Mouse (Mus musculus): ENCODE data around the gene Anks1b.

The Anks1b gene

DNA sequence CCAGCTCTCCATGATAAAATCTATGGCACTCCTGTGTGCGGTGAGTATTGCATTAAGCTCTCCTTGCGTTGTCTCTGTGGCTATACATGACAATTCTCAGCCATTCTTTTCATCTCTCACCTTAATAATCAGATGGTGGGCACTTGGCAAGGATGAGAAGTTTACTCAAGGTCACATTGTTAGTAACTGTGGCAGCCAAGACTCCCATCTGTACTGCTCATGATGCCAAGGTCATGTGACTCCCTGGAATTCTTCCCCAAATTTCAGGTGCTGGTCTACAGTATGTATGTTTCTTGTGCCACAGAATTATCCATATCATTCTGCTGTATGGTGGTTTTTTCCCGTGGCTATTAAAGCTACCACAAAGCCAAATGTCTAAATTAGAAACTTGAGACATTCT is 798.8 kb downstream of the Anks1b start:
- no peak for DNase-seq (ENCODE audit: low spot score in 2 of 2)

DNA sequence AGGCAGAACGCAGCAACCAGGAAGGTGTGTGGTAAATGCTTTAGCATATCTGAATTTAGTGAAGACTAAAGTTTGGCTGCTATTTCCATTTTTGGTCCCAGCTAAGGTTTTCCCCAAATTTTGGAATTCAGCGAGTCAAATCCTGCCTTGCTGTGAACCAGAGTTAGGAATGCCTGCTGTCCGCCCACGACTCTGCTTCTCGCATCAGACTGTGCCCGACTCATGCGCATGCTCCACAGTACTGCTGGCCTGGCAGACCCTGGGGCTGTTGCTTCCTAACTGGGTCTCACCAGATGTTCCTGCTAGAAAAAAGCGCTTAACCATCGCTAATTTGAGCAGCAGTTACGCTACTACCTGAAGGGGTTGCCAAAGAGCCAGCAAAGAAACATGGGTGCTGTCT is 801.1 kb downstream of the Anks1b start:
- DNase-seq (ENCODE audit: low spot score in 2 of 2): no peak

DNA sequence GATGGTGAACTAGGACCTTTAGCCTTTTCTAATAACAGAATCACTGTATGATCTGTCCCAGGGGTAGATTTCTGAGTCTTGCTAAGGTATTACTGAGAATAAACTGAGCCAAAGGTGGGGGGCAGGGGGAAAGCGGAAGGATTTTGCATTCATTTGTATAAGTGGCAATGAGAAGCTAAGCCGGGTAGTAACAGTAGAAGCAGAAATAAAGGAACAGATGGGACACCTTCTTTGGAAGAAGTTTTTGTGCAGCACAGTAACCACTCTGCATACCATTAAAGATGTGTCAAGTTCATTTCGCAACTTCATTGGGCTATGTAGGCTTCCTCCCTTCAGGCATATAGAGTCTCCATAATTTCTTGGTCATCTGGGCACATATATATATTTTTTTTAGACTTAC is 804.1 kb downstream of the Anks1b start:
- no peak for DNase-seq (ENCODE audit: low spot score in 2 of 2)

DNA sequence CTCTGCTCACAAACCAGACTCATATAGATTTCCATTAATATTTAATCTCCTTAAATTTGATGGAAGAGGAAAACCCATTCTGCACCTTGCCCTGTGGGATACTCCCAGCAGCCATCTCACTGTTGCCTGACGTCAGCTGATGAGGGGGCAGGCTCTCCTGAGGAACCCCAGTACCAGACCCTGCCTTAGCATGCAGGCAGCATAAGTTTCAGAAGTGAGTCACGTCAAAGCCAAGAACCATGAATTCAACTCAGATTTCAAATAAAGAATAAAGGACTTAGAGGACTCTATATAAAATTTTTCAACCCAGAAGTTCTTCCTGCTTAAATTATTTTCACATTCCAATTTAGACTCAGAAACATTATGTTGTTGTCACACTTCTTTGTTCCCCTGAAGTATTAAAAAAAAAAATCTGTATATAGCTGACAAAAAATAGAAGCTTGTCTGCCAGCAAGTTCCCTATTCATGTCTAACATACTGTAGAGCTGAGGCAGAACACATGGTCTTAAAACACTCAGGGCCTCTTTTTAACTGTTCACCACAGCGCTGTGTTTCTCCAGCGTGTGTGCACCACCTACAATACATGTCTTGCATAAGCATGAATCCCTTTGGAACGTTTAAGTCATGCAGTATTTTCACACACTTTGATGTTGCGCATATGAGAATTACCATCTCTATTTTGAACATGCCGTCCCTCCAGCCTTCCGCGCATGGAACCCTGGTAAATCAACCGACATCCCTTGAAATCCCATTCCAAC is 806.6 kb downstream of the Anks1b start:
- no peak for DNase-seq (ENCODE audit: low spot score in 2 of 2)

DNA sequence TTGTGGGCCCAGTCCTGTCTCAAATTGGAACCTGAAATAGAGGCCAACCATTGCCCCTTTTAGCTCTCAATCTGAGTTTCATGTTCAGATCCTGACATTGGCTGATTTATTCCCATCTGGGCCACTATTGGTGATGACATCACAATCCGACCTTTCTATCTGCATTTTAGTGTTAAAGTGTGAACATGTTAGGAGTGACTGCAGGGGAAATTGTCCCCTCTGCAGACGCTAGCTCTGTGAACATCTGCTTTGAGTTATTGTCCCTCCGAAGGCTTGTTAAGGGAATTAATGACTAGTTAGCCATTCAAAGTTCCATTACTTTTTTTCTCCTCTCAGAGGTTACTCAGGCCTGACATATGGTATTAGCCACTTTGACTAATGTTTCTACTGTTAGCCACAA is 810.5 kb downstream of the Anks1b start:
- DNase-seq (ENCODE audit: low spot score in 2 of 2): no peak

DNA sequence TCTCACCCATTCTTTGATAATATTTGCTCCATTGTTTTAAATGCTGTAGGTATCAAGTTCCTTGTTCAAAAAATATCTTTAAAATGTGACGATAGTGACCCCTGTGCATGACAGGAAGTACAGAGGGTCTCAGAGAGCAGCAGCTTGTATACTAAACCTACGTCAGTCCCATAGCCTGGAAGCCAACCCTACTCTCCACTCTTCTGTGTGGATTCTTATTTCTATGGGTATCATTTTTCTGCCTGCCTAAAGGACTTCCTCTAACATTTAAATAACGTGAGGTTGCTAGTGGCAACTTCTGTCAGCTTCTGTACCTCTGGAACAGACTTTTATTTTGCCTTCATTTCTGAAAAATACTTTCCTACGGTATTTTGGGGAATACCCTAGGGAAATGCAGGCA is 812.1 kb downstream of the Anks1b start:
- no peak for DNase-seq (ENCODE audit: low spot score in 2 of 2)

DNA sequence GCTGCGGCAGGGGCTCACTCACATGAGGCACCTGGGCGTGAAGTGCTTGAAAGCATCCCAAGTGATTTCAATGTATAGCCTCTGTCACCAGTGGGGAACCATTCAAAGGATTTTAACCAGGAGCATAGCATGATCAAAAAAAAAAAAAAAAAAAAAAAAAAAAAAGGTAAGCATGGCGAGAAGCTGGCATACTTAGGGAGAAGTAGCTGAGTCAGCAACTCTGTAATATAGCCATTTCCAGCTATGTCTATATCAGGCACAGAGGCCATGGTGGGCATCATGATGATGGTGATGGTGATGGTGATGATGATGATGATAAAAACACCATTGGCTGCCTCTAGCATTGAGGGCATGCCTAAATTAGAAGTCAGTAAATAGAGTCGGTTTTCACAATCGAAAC is 814.8 kb downstream of the Anks1b start:
- no peak for DNase-seq (ENCODE audit: low spot score in 2 of 2)

DNA sequence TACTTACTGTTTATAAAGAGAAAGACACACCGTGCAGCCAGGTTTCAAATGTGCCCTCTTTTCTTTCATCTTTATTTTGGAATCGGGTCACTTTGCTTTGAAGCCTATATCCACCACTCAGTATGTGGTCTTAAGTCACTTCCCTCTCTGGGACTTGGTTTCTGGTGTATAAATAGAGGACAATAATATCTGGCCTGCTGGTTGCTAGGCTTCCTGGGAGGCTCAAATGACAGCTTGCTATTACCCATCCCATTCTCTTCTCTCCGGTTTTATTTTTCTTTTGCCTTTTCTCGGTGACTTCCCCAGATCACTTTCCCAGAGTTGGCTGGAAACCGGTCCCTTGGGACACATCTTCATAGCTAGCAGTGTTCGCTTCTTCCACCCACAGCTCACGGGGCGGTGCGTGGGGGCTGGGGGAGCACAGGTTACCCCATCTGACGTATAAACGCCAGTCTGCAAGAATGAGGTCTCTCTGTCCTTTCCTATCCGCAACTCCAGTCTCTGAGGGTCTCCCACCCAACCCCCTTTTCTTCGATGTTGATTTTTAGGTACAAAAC is 815.5 kb downstream of the Anks1b start:
- no peak for DNase-seq (ENCODE audit: low spot score in 2 of 2)

DNA sequence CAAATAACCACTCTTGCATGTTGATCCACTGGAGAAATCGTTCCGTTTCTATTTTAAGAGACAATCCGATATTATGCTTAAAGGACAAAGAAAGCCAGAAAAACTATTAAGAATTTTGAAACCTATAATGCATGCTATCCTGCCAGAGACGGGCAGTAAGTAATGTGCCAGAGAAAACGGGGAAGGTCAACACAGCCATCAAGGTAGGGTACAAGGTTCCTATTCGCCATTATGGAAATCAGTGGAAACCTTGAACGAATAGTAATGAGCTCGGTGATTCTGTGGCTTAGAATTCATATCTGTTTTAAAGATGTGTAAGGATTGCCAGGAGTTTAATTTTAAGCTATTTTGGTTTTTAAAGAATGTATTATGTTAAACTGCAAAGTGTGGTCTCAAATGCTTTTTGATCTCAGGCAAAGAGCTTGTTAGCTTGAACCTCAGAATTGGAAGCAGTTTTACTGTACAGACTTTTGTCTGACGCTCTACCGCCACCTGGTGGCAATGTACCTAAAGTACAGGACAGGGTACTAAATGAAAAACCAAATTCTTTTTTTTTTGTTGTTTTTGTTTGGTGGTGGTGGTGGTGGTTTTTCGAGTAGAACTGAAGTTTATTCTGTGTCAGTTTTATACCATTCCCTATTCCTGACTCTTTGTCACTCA is 816.7 kb downstream of the Anks1b start:
- peak in 1 of 2 experiments; percentile 18 for DNase-seq (ENCODE audit: low spot score in 2 of 2)

DNA sequence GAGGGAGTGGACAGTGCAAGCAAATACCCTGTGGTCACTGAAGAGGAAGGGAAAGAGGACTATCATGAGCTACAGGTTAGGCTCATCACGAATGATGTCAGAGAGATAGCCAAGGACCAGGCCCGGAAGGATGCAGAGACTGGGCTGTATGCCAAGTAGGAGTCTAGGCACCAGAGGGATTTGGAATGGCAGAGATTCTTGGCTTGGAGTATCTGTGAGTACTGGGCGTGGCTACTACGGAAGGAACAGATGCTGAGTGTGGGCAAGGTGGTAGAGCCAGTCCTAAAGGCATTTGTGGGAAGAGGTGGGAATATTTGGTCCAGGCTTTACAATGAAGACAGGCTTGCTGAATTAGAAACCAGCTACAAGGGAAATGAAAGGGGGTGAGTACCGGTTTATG is 823.4 kb downstream of the Anks1b start:
- no peak for DNase-seq (ENCODE audit: low spot score in 2 of 2)

DNA sequence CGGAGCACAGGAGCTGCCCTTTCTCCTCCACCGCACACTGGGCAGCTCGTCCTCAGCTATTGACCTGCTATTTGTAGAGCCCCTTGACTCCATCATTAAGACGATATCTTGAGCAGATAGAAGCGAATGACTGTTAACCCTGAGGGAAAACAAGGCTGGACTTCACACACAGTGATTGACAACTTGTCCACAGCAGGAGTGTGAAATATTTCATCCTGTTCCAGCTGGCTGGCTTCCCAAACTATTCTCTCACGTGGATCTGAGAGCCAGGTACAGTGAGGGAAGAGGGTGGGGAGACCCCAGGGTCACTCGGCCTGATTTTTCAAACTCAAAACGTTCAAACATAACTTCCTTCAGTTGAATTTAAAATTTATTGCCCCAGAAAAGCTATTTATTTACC is 824.1 kb downstream of the Anks1b start:
- no peak for DNase-seq (ENCODE audit: low spot score in 2 of 2)

DNA sequence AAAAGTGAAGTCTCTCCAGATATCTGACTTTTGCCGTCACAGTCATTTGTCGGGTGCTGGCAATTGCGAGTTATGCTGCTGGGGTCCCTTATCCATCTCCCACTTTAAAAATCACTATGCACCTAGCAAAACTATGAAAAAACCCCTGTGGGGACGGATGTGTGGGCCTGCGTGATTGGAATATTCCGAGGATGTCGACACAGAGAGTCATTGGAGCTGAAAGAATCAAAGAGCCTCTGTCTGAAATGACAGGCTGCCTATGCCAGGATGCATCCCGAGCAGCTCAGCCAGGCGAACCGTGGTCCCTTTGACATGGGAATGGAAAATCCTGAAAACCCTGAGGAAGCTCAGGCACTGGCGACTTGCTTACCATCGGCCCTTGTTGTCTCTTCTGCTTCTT is 825.9 kb downstream of the Anks1b start:
- DNase-seq (ENCODE audit: low spot score in 2 of 2): no peak

DNA sequence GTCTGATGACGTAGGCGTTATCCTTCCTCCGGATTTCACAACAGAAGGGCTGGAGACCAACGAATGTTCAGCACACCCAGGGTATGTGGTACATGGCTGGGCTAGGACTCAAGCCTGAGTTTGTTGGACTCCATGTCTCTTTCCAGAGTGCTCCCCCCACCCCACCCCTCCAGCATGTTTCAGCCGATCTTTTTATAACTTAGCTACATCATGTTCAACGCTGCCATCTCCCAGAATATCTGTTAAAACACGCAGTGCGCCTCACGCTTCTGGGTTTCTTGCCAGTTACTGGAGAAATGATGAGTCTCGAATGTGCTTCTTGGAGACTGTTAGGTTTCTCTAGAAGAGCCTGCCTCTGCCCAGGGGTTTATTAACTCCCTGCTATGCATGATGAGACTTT is 831.3 kb downstream of the Anks1b start:
- DNase-seq (ENCODE audit: low spot score in 2 of 2): peak in 1 of 2 experiments; percentile 4

DNA sequence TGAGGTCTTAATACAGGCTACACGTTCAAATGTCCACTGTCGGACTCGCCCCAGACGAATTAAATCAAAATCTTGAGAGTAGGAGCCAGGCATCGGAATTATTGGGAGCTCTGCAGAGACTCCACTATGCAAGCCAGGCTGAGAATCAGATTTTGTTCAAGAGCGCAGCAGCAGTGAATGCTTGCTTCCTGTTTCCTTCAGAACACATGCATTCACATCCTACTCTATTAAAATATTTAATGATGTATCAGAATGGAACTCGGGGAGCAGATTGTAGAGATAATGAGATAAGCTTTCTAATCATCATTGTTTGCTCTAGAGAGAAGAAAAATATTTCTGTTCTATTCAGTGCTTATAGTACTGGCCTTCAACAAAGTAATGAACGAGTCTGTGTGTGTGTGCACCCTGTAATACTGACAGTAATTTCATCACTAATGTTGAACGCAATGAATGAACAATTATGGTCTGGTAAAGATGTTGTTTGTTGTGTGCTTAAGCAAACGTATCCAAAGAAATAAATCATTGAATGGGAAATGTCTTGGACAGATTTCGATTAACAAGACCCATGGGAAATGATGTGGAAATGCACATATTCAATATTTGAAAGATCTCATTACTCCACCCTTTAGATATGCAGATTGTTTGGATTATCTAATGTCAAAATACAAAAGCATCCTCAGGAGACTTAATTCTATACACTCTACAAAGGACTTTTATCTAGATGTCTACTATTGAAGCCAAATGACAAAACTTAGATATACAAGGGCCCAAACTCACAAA is 835.7 kb downstream of the Anks1b start:
- DNase-seq (ENCODE audit: low spot score in 2 of 2): no peak

DNA sequence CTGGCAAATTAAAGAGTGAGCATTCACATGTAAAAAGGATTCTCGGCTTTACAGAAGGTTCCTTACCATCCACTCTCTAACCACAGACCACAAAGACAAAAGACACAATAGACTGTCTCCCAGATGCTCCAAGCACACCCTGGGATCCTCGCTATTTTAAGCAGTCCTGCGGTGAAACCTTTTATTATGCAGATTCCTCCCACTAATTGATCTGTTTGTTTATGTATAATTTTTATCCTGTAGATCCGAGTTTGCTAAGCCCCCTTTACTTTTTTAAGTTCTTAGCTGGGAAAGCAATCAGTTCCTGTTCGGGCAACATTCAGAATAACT is 836.3 kb downstream of the Anks1b start:
- no peak for DNase-seq (ENCODE audit: low spot score in 2 of 2)

DNA sequence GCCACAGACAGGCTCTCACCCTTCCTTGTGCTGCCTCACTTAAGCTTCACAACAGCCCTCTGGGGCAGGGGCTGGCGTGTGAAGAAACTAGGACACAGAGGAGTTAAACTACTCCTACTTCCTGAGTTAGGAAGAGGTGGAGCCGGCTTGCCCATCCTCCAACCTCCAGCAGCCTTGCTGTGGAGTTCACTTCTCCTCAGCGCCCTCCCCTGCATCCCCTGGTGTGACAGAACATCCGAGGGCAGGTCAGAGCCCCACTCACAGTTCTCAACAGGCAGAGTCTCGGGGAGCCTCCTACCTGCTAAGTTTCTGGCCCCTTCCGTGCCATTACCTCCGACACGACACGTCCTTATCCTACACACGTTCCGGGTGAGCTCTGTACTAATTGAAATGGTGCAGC is 844.7 kb downstream of the Anks1b start:
- no peak for DNase-seq (ENCODE audit: low spot score in 2 of 2)

DNA sequence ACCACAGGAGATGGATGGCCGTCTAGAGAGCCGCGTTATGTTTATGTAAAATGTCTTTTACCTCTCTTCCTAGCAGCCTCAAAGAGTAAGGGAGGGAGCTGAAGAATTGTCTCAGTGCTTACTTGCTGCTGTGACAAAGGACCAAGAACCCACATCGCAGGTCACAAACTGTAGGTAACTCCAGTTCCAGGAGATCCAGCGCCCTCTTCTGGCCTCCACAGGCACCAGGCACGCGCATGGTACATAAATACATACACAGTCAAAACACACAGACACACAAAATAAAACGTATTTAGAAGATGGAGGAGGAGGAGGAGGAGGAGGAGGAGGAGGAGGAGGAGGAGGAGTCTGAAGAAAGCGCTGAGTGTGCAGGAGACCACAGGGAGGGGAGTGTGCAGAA is 845.4 kb downstream of the Anks1b start:
- no peak for DNase-seq (ENCODE audit: low spot score in 2 of 2)

DNA sequence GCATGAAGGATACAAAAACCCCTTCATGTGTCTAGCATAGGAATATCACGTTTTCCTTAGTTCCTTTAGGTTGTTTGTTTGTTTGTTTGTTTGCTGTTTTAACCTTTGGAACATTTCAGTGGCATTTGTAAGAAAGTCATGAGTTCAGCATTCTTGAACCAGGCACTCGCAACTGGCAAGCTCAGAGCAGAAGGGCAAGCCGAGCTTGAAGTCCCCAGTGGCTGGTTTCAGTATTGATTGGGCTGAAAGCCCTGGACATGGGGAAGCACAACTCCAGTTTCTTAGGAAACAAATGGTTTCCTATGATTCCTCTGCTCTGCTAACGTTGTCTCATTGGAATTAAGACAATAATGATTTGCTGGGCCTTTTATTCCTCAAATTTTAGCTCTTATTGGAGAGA is 846.7 kb downstream of the Anks1b start:
- no peak for DNase-seq (ENCODE audit: low spot score in 2 of 2)

DNA sequence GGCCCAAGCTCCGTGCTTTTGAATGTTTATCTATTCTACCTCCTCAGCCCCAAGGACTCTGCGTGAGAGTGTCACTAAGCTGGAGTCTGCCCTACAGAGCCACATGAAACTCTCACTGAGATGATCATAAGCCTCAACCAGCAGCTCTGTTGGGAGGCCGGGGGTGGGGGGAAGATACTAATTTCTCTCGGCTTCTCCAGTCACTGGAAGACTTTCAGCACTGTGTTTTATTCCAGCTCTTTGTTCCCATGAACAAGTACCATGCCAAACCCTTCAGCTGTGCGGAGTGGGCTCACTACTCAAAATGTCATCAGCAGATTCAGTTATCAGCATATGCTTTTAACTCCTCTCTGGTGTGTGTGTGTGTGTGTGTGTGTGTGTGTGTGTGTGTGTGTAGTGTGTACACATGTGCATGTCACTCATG is 849.8 kb downstream of the Anks1b start:
- no peak for DNase-seq (ENCODE audit: low spot score in 2 of 2)

DNA sequence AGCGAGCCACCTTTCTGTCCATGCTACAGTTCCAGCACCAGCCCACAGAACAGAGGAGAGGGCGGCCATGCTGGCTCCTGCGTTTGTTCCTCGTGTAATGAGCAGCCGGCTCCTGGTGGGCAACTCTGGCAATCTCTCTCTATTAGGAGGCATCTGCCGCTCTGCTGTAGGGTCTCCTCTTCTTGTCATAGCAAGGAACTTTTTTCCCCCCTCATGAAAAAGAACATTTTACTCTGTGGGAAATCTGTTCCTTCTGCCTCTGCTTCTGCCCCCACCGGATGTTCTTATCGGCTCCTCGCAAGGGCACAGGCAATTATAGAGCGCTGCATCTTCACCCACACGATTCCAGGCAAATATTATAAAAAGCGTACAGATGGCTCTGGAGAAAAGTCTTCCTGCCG is 850.6 kb downstream of the Anks1b start:
- no peak for DNase-seq (ENCODE audit: low spot score in 2 of 2)

DNA sequence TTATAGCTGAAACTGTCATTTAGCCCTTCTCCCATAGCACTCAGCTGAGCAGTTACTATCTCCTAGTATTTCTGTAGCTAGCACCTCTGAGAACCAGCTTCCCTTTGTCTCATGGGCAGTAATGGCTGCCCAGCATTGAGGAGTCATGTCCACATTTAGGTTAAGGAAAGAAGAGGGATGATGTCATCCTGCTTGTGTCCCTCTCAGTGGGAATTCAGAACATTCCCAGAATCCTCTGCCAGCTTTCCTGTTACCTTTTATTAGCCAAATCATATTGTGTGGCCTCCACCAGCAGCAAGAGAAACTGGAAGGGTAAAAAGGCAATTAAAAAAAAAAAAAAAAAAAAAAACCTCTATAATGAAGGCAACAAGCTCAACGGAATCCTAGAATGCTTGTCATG is 851.6 kb downstream of the Anks1b start:
- DNase-seq (ENCODE audit: low spot score in 2 of 2): no peak
